Mouse (Mus musculus): Measurements from ENCODE around the gene Grik4.

Gene Grik4

GRCm38 (mm10) chr9:42503709-42504108 is 440.6 kb downstream of the Grik4 start:
- no peak for DNase-seq (ENCODE audit: low read depth, low spot score)

GRCm38 (mm10) chr9:42496296-42496695 is 448.0 kb downstream of the Grik4 start:
- no peak for DNase-seq (ENCODE audit: low read depth, low spot score)

- DNase-seq (ENCODE audit: low read depth, low spot score): no peak
Measured at GRCm38 (mm10) chr9:42491780-42492179, 452.5 kb downstream of the Grik4 start.

GRCm38 (mm10) chr9:42490589-42491382 is 453.5 kb downstream of the Grik4 start:
- DNase-seq (ENCODE audit: low read depth, low spot score): peak; percentile 7

GRCm38 (mm10) chr9:42488071-42488470 is 456.2 kb downstream of the Grik4 start:
- DNase-seq (ENCODE audit: low read depth, low spot score): no peak

- DNase-seq (ENCODE audit: low read depth, low spot score): no peak
Measured at GRCm38 (mm10) chr9:42486913-42487312, 457.4 kb downstream of the Grik4 start.

GRCm38 (mm10) chr9:42484667-42485066 is 459.6 kb downstream of the Grik4 start:
- no peak for DNase-seq (ENCODE audit: low read depth, low spot score)

GRCm38 (mm10) chr9:42482944-42483343 is 461.3 kb downstream of the Grik4 start:
- DNase-seq (ENCODE audit: low read depth, low spot score): no peak

GRCm38 (mm10) chr9:42476166-42476565 is 468.1 kb downstream of the Grik4 start:
- no peak for DNase-seq (ENCODE audit: low read depth, low spot score)

- DNase-seq (ENCODE audit: low read depth, low spot score): no peak
Measured at GRCm38 (mm10) chr9:42474244-42474643, 470.0 kb downstream of the Grik4 start.

- DNase-seq (ENCODE audit: low read depth, low spot score): peak; percentile 90
Measured at GRCm38 (mm10) chr9:42471921-42472747, 472.2 kb downstream of the Grik4 start.

GRCm38 (mm10) chr9:42471214-42471613 is 473.1 kb downstream of the Grik4 start:
- DNase-seq (ENCODE audit: low read depth, low spot score): peak; percentile 55

- no peak for DNase-seq (ENCODE audit: low read depth, low spot score)
Measured at GRCm38 (mm10) chr9:42469323-42469722, 475.0 kb downstream of the Grik4 start.

- DNase-seq (ENCODE audit: low read depth, low spot score): no peak
Measured at GRCm38 (mm10) chr9:42468360-42468759, 475.9 kb downstream of the Grik4 start.

Measured in ES-CJ7 (cell line).